Mouse (Mus musculus) mouse embryonic stem cell (cell line): ENCODE results near the gene Astn2.

Experiments used
- in situ Hi-C, 2 experiments: fragments of 300-500 bp; cut with MboI; formaldehyde crosslinking; loops; 1 replicate in 1 of 2; 3 replicates in 1 of 2; pipeline ENCODE4 v1.14.3; 2019 to 2020; ENCODE audit warnings: low sequenced_read_pairs in 2 of 2, low pct_unique_long_range_greater_than_20kb in 1 of 2, mixed read lengths in 1 of 2; ENCODE audit not compliant: unreplicated experiment in 1 of 2

The Astn2 gene

GRCm38 (mm10) chr4:65565493-65565892, 838.9 kb downstream of the Astn2 start:
- in situ Hi-C loops = no loop called here

GRCm38 (mm10) chr4:65548561-65548960, 855.9 kb downstream of the Astn2 start:
- in situ Hi-C loops = no loop called here

DNA sequence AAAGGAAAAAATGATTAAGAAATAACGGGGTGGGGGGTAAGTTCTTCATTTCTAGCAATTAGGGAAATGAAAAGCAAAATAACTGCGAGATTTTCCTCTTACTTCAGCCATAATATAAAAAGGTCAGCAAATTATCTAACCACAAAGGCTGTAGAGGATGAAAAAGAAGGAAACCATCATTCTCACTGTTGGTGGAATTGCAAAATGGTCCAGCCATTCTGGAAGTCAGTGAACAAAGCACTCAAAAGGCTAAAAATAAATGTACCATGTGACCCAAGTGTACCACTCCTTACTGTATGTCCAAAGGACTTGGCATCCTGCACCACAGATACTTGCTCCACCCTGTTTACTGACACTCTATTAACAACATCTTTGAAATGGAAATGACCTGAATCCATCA, 858.8 kb downstream of the Astn2 start:
- in situ Hi-C loops = no loop called here

DNA sequence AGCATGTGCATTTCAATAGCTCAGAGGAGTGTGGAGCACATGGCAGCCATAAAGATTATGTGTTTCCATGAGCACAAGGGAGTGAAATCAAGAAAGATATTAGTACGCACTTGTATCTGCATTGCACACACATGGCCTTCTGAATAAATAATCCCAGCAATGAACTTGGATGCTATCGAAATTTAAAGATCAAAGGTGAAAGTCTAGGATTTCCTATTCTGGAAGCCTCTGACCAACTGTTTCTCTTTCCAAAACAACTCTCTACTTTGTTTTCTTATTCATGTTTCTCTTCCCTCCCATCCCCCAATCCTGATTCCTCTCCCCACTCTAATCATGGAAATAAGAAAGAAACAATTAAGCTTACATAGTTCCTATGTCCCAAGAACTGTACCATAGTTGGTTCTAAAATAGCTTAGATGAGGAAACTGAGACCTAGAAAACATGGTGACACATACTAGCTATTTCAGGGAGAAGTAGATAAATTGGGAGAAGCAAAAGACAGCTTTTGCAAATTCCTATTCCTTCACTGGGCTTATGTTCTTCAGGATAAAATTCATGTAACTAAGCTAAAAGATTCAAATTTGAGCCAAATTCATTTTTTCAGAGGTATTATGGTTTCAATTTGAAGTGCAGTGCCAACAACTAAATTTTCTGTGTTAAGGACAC, 872.2 kb downstream of the Astn2 start:
- in situ Hi-C loops = no loop called here

GRCm38 (mm10) chr4:65531621-65532020, 872.8 kb downstream of the Astn2 start:
- in situ Hi-C loops = no loop called here

DNA sequence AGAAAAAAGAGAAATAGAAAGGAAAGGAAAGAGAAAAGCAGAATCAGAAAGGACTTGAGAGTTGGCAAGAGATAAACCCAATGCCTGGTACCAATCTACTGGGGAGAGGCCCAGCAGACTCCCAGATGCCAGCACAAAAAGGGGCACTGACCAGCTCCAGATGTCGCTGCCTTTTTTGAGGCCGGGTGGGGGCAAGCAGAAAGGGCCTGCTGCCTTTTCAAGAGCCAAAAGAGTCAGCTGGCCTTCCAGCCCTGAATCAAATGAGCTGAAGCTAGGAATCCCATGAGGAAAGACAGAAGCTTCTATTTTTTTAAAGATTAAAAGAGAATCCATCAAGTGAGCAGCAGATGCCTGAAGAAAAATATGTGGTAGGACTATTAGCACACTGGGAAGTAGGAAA, 873.5 kb downstream of the Astn2 start:
- in situ Hi-C loops = no loop called here

GRCm38 (mm10) chr4:65508101-65508500, 896.3 kb downstream of the Astn2 start:
- in situ Hi-C loops = no loop called here

DNA sequence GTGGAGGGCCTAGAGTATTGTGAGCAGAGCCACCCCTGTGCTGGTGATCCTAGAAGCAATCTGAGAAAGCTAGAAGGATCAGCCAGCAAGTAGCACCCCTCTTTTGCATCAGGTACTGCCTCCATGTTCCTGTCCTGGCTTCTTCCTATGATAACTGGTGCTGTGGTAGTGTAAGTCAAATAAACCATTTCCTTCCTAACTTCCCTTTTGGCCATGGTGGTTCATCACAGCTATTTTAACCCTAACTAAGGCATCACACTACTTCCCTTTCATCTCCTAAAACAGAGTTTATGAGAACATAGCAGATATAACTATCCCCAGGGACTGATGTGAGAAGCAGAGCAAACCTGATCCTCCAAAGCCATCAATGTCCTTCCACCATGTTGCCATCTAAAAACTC, 897.5 kb downstream of the Astn2 start:
- in situ Hi-C loops = no loop called here

GRCm38 (mm10) chr4:65496463-65496834, 908.0 kb downstream of the Astn2 start:
- in situ Hi-C loops = loop anchor here in 1 of 2 experiments (25.0 kb wide), 1 partner anchor 359 kb away; no protein-coding TSS in a partner anchor

- in situ Hi-C loops = loop anchor here in 1 of 2 experiments (25.0 kb wide), 1 partner anchor 359 kb away; no protein-coding TSS in a partner anchor
These were observed 908.5 kb downstream of the Astn2 start for GRCm38 (mm10) chr4:65495705-65496462.

DNA sequence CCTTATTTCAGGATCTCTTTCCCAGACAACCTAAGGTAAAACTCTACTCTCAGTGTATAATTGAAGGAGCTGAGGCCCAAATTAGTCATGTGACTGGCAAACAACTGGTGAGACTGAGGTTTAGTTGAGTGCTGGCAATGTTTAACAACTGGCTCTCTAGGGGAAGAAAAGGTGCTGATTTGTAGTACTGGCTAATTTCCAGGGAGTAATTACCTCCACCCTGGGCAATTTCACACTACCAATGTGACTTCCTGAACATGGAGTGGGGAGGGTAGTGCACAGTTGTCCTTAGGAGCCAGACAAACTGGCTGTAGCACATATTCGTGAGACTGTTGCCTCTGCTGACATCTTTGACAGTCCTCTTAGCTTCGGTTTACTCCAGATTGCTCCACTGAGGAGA, 912.9 kb downstream of the Astn2 start:
- in situ Hi-C loops = loop anchor here in 1 of 2 experiments (25.0 kb wide), 1 partner anchor 354 kb away; no protein-coding TSS in a partner anchor

DNA sequence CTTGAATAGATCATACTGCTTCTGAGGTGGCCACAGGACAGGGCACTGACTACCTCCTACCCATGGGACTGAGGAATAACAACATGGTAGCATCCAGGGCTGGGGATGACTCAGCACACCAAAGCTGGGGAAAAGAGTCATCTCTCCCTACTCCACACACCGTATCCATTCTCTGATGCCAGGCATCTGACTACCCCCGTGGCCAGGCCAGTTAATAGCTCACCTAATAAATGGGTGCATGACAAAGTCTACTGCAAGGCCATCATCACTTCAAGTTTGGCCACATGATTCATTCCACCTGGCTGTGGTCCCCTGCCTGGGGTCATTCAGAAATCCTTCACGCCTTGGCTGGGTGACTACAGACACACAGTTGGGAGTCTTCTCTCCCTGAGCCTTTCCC, 914.7 kb downstream of the Astn2 start:
- in situ Hi-C loops = loop anchor here in 1 of 2 experiments (25.0 kb wide), 1 partner anchor 352 kb away; no protein-coding TSS in a partner anchor

DNA sequence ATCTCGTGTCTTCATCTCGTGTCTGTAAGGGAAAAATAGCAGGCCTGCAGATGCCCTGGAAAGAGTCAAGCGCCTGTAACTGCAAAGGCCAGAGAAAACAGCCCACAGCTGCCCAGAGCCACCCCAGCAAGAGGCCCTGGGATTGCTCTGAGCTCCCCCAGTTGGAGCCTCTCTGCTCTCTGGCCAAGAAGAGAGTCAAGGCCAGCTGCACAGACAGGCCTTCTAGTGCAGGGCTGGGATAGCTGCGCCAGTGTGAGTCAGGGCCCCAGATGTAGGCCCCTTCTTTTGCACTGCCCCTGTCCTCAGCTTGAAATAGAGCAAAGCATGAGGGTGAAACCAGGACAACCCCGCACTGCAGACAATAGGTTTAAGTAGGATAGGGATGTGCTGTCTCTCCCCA, 922.8 kb downstream of the Astn2 start:
- in situ Hi-C loops = loop anchor here in 1 of 2 experiments (25.0 kb wide), 1 partner anchor 344 kb away; no protein-coding TSS in a partner anchor

- in situ Hi-C loops = loop anchor here in 1 of 2 experiments (25.0 kb wide), 1 partner anchor 340 kb away; no protein-coding TSS in a partner anchor
These were observed 927.3 kb downstream of the Astn2 start for GRCm38 (mm10) chr4:65477106-65477505.

DNA sequence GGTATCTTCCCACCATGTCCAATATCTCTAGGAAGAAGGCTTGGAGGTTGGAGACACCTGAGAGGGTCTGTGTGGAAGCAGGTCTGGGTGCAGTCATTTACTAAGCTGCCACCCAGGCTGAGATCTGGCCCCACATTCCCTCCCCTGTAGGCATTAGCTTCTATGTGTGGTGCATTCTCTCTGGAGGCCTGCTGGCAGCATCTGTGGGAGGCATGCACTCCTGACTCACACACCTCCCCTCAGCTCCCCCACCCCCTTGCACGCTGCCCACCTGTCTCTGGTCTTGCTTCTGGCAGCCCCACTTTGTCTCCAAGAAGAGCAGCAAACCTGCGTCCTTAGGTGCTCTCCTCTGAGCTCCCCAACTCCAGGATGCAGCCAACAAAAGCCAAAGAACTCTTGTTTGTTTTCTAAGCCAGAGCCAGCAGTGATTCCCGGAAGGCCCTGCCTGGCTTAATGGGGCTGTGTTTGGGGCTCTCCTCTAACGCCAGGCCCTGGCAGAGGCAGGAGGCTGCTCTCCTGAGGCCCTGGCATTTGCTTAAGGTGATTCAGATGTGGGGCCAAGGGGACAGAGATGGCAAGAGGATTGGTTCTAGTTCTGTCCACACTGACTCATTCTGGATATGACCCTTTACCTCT, 928.4 kb downstream of the Astn2 start:
- in situ Hi-C loops = loop anchor here in 1 of 2 experiments (25.0 kb wide), 1 partner anchor 339 kb away; no protein-coding TSS in a partner anchor

DNA sequence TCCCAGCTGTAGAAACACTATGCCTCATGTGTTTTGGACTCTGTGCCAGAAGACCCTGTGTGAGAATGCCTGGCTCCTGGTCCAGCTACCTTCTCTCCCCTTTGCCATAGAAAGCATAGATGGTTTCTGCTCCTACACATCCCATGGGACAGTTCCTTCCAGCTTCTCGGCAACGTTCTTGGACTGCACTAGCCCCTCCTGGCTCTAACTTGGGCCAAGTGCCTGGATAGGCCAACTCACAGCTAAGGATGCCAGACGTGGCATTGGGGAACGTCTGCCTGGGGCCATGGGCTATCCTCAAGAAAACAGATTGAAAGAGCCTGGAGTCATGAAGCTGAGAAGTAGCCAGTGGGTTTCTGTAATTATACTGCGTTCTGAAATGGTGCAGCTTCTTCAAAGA, 931.3 kb downstream of the Astn2 start:
- in situ Hi-C loops = no loop called here

DNA sequence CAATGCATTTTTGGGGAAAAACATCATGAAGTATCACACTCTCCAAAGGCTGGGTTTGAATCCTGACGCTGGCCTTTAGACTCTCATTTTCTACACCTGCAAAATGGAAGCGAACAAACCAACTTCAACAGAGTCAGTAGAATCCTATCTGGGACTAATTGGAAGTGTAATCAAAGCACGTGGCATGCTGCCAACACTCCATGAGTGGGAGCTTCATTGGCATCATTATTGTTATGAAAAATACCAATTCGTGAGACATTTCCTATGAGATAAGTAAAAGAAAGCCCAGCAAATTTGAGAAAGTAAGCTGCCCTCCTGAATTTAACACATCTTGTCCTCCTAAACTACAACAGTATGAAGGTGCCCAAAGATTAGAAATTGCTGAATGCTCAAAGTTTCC, 955.2 kb downstream of the Astn2 start:
- in situ Hi-C loops = no loop called here

DNA sequence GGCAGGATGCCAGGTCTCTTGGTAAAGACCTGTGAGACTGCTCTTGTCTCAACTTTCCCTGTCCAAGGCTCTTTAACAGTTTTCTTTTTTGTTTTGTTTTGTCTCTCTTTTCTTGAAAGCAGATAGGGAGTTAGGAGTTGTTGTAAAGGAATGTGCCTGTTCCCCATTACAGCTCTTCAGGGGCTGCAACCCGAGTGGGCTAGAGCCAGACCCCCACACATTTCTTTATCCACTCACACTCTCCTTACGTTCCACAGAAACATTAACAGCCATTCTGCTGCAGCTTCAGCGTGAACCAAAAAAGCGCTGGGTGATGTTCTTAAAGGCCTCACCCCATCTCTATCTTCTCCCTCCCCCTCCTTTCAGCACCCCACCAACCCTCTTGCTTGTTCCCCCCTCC, 962.7 kb downstream of the Astn2 start:
- in situ Hi-C loops = no loop called here

DNA sequence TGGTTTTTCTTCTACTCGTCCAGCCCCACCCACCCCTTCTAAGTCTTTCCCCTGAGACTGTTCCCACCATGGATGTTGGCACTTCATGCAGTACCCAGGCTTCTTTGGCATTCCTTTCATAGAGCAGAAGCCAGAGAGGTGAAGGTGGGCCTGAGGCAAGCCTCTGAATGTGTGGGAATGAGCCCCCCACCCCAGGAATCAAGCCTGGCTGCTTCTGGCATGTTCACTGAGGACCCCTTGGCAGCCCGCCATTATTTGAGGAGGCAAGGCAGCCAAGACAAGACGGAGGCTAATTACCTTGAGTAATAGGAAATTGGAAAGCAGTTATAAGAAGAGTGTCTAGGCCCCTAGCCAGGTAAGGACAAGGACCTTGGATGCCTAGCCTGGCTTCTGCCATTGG, 973.6 kb downstream of the Astn2 start:
- in situ Hi-C loops = no loop called here
